Mouse (Mus musculus) kidney, embryonic 16.5 days (tissue): ENCODE data around the gene Btg3. TPM values are rescaled to one million over a fixed set of nuclear protein-coding genes. Genes with fewer than 3 reads are reported as not detected.
"Not testable (repeated sequence)": the region's sequence is repeated elsewhere in the genome, so short reads cannot be mapped to it uniquely, and the experiment has no call there.

ENCODE experiments used
- ATAC-seq: fragments of 200-750 bp; cut with Nextera tagmentation; 2 replicates; pipeline ENCODE4 v1.8.0; 2017; ENCODE audit warnings: moderate TSS enrichment; ENCODE audit not compliant: low FRiP score, low TSS enrichment
- H3K27ac ChIP-seq: fragments of 300-500 bp; sonication (generic); 2 replicates; pipeline ENCODE4 v1.5.1; 2014; ENCODE audit warnings: low read length
- H3K27me3 ChIP-seq: fragments of 300-500 bp; sonication (generic); 2 replicates; pipeline ENCODE4 v1.6.1; 2014; ENCODE audit warnings: low read length, control low read depth, mixed read lengths; ENCODE audit not compliant: insufficient read depth
- H3K36me3 ChIP-seq: fragments of 300-500 bp; sonication (generic); 2 replicates; pipeline ENCODE4 v1.6.1; 2014; ENCODE audit warnings: low read length, control low read depth, mixed read lengths; ENCODE audit not compliant: insufficient read depth
- H3K4me1 ChIP-seq: fragments of 300-500 bp; sonication (generic); 2 replicates; pipeline ENCODE4 v1.6.1; 2014; ENCODE audit warnings: low read length, control low read depth, mixed read lengths; ENCODE audit not compliant: insufficient read depth
- H3K4me2 ChIP-seq: fragments of 300-500 bp; sonication (generic); replicated peaks from 2 replicates; pipeline ENCODE4 v1.6.1; 2014; ENCODE audit warnings: low read depth, low read length
- H3K4me3 ChIP-seq: fragments of 300-500 bp; sonication (generic); 2 replicates; pipeline ENCODE4 v1.5.1; 2014; ENCODE audit warnings: mild to moderate bottlenecking, low read length
- H3K9ac ChIP-seq: fragments of 300-500 bp; sonication (generic); replicated peaks from 2 replicates; pipeline ENCODE4 v1.6.1; 2014; ENCODE audit warnings: low read length
- H3K9me3 ChIP-seq: fragments of 300-500 bp; sonication (generic); 2 replicates; pipeline ENCODE4 v1.6.1; 2016; ENCODE audit warnings: low read length, control low read depth
- WGBS: fragments of 180-500 bp; shearing (Covaris S2); extraction: QIAGEN DNeasy Blood & Tissue Kit; methylation state at CpG from one replicate; pipeline ENCODE4 v1.1.7; 2014; 5-methylcytosine and 5-hydroxymethylcytosine counted together
- polyA plus RNA-seq: library from polyadenylated mRNA; unstranded; fragments of >200 nt; fragmentation: Nextera tagmentation; extraction: Ambion mirVana; gene quantifications from 2 replicates; pipeline ENCODE4 v1.2.1, GENCODE M21; 2015

Gene Btg3
- polyA plus RNA-seq, 1 experiment from 2014 or later, result 33.1 TPM

- no peak overlapping the region for H3K9ac ChIP-seq
- H3K27ac ChIP-seq, result no peak overlapping the region
- no peak overlapping the region for H3K4me2 ChIP-seq
- no peak overlapping the region for H3K4me3 ChIP-seq
- WGBS, result 85% methylated on average over 3 of the region's 3 CpGs
- no peaks in the 10 kb centered on the region for H3K4me1 ChIP-seq
- no peak for ATAC-seq
- H3K9me3 ChIP-seq, result no peaks in the 10 kb centered on the region
- no peaks in the 10 kb centered on the region for H3K27me3 ChIP-seq
- H3K36me3 ChIP-seq, result no peaks in the 10 kb centered on the region
These were observed 13.0 kb upstream of the Btg3 start for GRCm38 (mm10) chr16:78389986-78390385.

- ATAC-seq, result no peak
- Histone ChIP-seq H3K9me3 (no peaks in the 10 kb centered on the region), H3K4me2 (no peak overlapping the region), H3K36me3 (no peaks in the 10 kb centered on the region), H3K27me3 (no peaks in the 10 kb centered on the region), H3K9ac (no peak overlapping the region), H3K4me1 (no peaks in the 10 kb centered on the region), H3K4me3 (no peak overlapping the region), H3K27ac (no peak overlapping the region)
- WGBS, result 80% methylated on average over 4 of the region's 4 CpGs
These were observed 12.1 kb upstream of the Btg3 start for GRCm38 (mm10) chr16:78389122-78389521.

DNA sequence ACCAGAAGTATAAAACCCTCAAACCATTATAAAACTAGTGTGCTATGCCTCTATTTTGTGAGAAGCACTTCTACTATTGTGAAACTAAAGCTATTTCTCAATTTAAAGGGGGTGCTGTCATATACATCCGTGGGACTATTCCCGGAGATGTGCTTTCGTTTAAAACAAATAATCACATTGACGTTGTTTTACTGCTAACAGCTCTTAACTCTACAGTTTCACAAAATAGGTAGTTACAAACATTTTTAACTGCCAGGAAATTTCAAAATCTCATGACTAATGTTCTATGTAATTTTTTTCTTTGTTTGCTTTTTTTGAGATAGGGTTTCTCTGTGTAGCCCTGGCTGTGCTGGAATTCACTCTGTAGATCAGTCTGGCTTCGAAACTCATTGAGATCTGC, 1.5 kb upstream of the Btg3 start:
- Histone ChIP-seq H3K4me3 (no peak overlapping the region), H3K4me2 (no peak overlapping the region), H3K27ac (no peak overlapping the region), H3K36me3 (no peaks in the 10 kb centered on the region), H3K9me3 (no peaks in the 10 kb centered on the region), H3K9ac (no peak overlapping the region), H3K4me1 (peaks cover 16% of the 10 kb centered on the region), H3K27me3 (no peaks in the 10 kb centered on the region)
- WGBS, result 77% methylated on average over 5 of the region's 5 CpGs
- no peak for ATAC-seq

DNA sequence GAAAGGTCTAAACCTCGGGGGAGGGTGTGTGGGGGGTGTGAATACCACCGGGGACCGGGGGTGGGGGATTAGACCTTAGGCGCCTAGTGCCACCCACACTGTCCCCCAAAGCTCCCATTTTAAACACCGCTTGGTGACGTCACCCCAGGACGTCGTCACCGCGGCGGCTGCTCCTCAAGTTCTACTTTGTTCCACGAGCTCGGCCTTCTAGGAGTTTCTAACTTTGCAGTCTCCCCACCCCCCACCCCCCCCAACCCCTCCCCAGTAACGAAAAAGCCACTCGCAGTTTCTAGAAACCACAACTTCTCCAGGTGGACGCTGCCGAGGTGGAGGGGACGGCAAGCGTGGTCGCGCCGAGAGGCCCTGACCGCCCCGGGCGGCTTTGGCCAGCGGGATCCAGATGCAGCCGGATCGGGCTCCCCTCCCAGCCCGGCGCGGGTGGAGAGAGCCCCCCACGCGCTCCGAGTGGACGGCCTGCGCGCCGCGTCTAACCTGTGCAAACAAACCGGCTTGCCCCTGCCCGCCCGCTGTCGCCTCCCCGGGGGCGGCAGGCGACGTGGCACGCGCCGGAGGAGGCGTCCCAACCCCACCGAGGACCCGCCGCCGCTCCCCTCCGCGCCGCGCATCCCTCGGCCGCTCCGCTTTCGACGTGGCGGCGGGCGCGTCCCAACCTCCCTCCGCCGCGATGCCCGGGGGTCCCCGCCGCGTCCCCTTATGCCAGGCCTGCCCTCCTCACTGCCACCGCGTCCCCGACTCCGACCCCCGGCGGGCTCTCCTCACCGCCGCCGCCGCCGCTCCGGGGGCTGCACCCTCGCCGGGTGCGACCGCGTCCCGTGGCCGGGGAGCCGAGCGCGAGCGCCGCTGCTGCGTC, 936 bp downstream of the Btg3 start:
- Histone ChIP-seq H3K4me1 (peaks cover 16% of the 10 kb centered on the region), H3K36me3 (peaks cover 7% of the 10 kb centered on the region; the same call in 1 of the 2 replicates), H3K4me2 (peak overlapping the region; percentile 79), H3K4me3 (peak overlapping the region; percentile 87), H3K27ac (peak overlapping the region; percentile 72), H3K9ac (peak overlapping the region; percentile 90), H3K27me3 (no peaks in the 10 kb centered on the region), H3K9me3 (no peaks in the 10 kb centered on the region)
- ATAC-seq, result peak; percentile 74
- WGBS, result under 1% methylated on average over 43 of the region's 100 CpGs

- Histone ChIP-seq H3K36me3 (peaks cover 7% of the 10 kb centered on the region; the same call in 1 of the 2 replicates), H3K4me1 (peaks cover 16% of the 10 kb centered on the region), H3K9me3 (no peaks in the 10 kb centered on the region), H3K27ac (no peak overlapping the region), H3K9ac (peak overlapping the region; percentile 56), H3K4me3 (peak overlapping the region; percentile 87), H3K4me2 (peak overlapping the region; percentile 79), H3K27me3 (no peaks in the 10 kb centered on the region)
- no peak for ATAC-seq
- WGBS, result 44% methylated on average over 10 of the region's 10 CpGs
These were observed 1.8 kb downstream of the Btg3 start for GRCm38 (mm10) chr16:78375222-78375621.

DNA sequence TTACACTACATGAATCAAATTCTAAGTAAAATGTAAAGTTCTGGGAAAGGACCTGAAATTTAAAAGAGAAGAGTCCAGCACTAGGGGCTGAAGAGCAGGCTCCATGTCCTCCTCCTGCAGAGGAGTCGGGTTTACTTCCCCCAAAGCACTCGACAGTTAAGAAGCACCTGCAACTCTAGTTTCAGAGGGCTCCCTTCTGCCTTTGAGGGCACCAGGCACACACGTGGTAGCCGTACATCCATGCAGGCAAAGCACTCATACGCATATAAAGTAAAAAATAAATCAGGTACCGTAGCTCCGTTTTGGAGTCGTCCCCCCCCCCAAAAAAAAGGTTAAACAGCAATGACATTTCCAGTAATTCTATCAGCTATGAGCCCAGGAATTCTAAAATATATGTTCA, 3.2 kb downstream of the Btg3 start:
- no peak for ATAC-seq
- no peaks in the 10 kb centered on the region for H3K27me3 ChIP-seq
- WGBS, result 56% methylated on average over 8 of the region's 8 CpGs
- no peak overlapping the region for H3K9ac ChIP-seq
- peaks cover 14% of the 10 kb centered on the region for H3K36me3 ChIP-seq
- no peak overlapping the region for H3K4me2 ChIP-seq
- no peak overlapping the region for H3K4me3 ChIP-seq
- H3K27ac ChIP-seq, result no peak overlapping the region
- H3K9me3 ChIP-seq, result no peaks in the 10 kb centered on the region
- H3K4me1 ChIP-seq, result peaks cover 16% of the 10 kb centered on the region

- H3K4me2 ChIP-seq, result no peak overlapping the region
- no peak overlapping the region for H3K4me3 ChIP-seq
- 85% methylated on average over 5 of the region's 5 CpGs for WGBS
- H3K36me3 ChIP-seq, result peaks cover 21% of the 10 kb centered on the region
- no peak for ATAC-seq
- no peak overlapping the region for H3K9ac ChIP-seq
- H3K27me3 ChIP-seq, result no peaks in the 10 kb centered on the region
- H3K9me3 ChIP-seq, result no peaks in the 10 kb centered on the region
- peaks cover 16% of the 10 kb centered on the region for H3K4me1 ChIP-seq
- H3K27ac ChIP-seq, result no peak overlapping the region
These were observed 4.2 kb downstream of the Btg3 start for GRCm38 (mm10) chr16:78372786-78373185.

- H3K4me1 ChIP-seq, result peaks cover 11% of the 10 kb centered on the region
- H3K27me3 ChIP-seq, result no peaks in the 10 kb centered on the region
- H3K27ac ChIP-seq, result no peak overlapping the region
- no peak overlapping the region for H3K9ac ChIP-seq
- no peaks in the 10 kb centered on the region for H3K9me3 ChIP-seq
- no peak overlapping the region for H3K4me2 ChIP-seq
- H3K36me3 ChIP-seq, result peaks cover 29% of the 10 kb centered on the region
- WGBS, result 69% methylated on average over 7 of the region's 7 CpGs
- ATAC-seq, result no peak
- H3K4me3 ChIP-seq, result no peak overlapping the region
These were observed 5.4 kb downstream of the Btg3 start for GRCm38 (mm10) chr16:78371491-78372046.

- WGBS, result 96% methylated on average over 6 of the region's 9 CpGs
- not testable (repeated sequence) for H3K4me1 ChIP-seq, H3K9ac ChIP-seq, H3K27me3 ChIP-seq, H3K4me3 ChIP-seq, H3K27ac ChIP-seq, ATAC-seq, H3K9me3 ChIP-seq, H3K4me2 ChIP-seq
- H3K36me3 ChIP-seq, result peaks cover 47% of the 10 kb centered on the region
These were observed 12.4 kb downstream of the Btg3 start for GRCm38 (mm10) chr16:78364554-78364953.

DNA sequence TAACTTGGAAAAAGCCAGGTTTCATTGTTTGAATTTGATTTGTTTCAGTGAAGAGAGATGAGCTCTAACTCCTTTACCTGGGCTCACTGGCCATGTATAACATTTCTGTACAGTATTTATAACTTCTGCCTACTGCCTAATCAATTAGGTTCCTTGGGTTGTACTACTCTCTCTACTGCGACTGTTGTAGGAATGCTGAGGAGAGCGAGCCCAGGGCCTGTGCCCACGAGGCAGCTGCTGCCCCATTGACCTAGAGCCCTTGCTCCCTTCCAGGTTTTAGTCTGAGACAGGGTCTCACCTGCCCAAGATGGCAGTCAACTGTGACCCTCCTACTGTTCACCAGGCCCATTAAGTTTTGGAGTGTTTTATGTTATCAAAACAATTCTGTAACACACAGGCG, 15.5 kb downstream of the Btg3 start:
- ATAC-seq, result no peak
- Histone ChIP-seq H3K27ac (no peak overlapping the region), H3K36me3 (peaks cover 42% of the 10 kb centered on the region), H3K9me3 (no peaks in the 10 kb centered on the region), H3K9ac (no peak overlapping the region), H3K27me3 (no peaks in the 10 kb centered on the region), H3K4me2 (no peak overlapping the region), H3K4me3 (no peak overlapping the region), H3K4me1 (no peaks in the 10 kb centered on the region)
- WGBS, result 63% methylated on average over 4 of the region's 4 CpGs
